Mouse (Mus musculus): ENCODE measurements around the gene Cd4. TPM values are rescaled to one million over a fixed set of nuclear protein-coding genes. Genes with fewer than 3 reads are reported as not detected.

Cd4 gene
- polyA plus RNA-seq, 1 experiment = not detected

- Histone ChIP-seq H3K36me3 (ENCODE audit: control insufficient read depth, insufficient read depth) (peaks cover 96% of the 10 kb centered on the region), H3K4me3 (ENCODE audit: insufficient read depth, poor library complexity, severe bottlenecking) (no peak overlapping the region), H3K27me3 (ENCODE audit: control insufficient read depth, insufficient read depth, insufficient read length) (no peaks in the 10 kb centered on the region), H3K79me2 (ENCODE audit: control insufficient read depth, insufficient read depth) (peaks cover 22% of the 10 kb centered on the region), H3ac (ENCODE audit: control insufficient read depth, insufficient read length, low read depth) (no peak overlapping the region), H3K79me3 (ENCODE audit: low read depth) (peaks cover 5% of the 10 kb centered on the region)
- TF ChIP-seq MYOD1 (IDR thresholded peaks at IDR 0.05; ENCODE audit: control insufficient read depth, insufficient read length, low read depth) = no peak
- TF ChIP-seq MAX (IDR thresholded peaks at IDR 0.05) = no peak
- TF ChIP-seq CEBPB (IDR thresholded peaks at IDR 0.05; ENCODE audit: low read depth) = no peak
- TF ChIP-seq FOSL1 (IDR thresholded peaks at IDR 0.05; ENCODE audit: insufficient read depth, low read length, poor library complexity, severe bottlenecking) = no peak
- no peak for TF ChIP-seq CTCF (IDR thresholded peaks at IDR 0.05; ENCODE audit: control insufficient read depth, insufficient read depth, insufficient read length)
- TF ChIP-seq MYOG (IDR thresholded peaks at IDR 0.05; ENCODE audit: control insufficient read depth, extremely low read depth, insufficient read length) = no peak
- TF ChIP-seq USF1 (IDR thresholded peaks at IDR 0.05; ENCODE audit: low read depth) = no peak
Observed at GRCm38 (mm10) chr6:124822049-124822448, 66.0 kb downstream of the Cd4 start.

- Histone ChIP-seq H3K27me3 (ENCODE audit: control insufficient read depth, insufficient read depth, insufficient read length) (no peaks in the 10 kb centered on the region), H3K79me2 (ENCODE audit: control insufficient read depth, insufficient read depth) (peaks cover 11% of the 10 kb centered on the region), H3K79me3 (ENCODE audit: low read depth) (peaks cover 2% of the 10 kb centered on the region), H3K36me3 (ENCODE audit: control insufficient read depth, insufficient read depth) (peaks cover 95% of the 10 kb centered on the region), H3ac (ENCODE audit: control insufficient read depth, insufficient read length, low read depth) (no peak overlapping the region), H3K4me3 (ENCODE audit: insufficient read depth, poor library complexity, severe bottlenecking) (no peak overlapping the region)
- TF ChIP-seq CTCF (IDR thresholded peaks at IDR 0.05; ENCODE audit: control insufficient read depth, insufficient read depth, insufficient read length) (no peak), MYOD1 (IDR thresholded peaks at IDR 0.05; ENCODE audit: control insufficient read depth, insufficient read length, low read depth) (no peak), MYOG (IDR thresholded peaks at IDR 0.05; ENCODE audit: control insufficient read depth, extremely low read depth, insufficient read length) (no peak), FOSL1 (IDR thresholded peaks at IDR 0.05; ENCODE audit: insufficient read depth, low read length, poor library complexity, severe bottlenecking) (no peak)
Observed at GRCm38 (mm10) chr6:124820891-124821290, 67.1 kb downstream of the Cd4 start.

- Histone ChIP-seq H3K27me3 (ENCODE audit: control insufficient read depth, insufficient read depth, insufficient read length) (no peaks in the 10 kb centered on the region), H3K79me2 (ENCODE audit: control insufficient read depth, insufficient read depth) (peaks cover 10% of the 10 kb centered on the region), H3ac (ENCODE audit: control insufficient read depth, insufficient read length, low read depth) (no peak overlapping the region), H3K4me3 (ENCODE audit: insufficient read depth, poor library complexity, severe bottlenecking) (no peak overlapping the region), H3K36me3 (ENCODE audit: control insufficient read depth, insufficient read depth) (peaks cover 77% of the 10 kb centered on the region), H3K79me3 (ENCODE audit: low read depth) (peaks cover 8% of the 10 kb centered on the region)
- TF ChIP-seq FOSL1 (IDR thresholded peaks at IDR 0.05; ENCODE audit: insufficient read depth, low read length, poor library complexity, severe bottlenecking) = no peak
- TF ChIP-seq MAX (IDR thresholded peaks at IDR 0.05) = no peak
- no peak for TF ChIP-seq CTCF (IDR thresholded peaks at IDR 0.05; ENCODE audit: control insufficient read depth, insufficient read depth, insufficient read length)
- no peak for TF ChIP-seq CEBPB (IDR thresholded peaks at IDR 0.05; ENCODE audit: low read depth)
- TF ChIP-seq USF1 (IDR thresholded peaks at IDR 0.05; ENCODE audit: low read depth) = no peak
- no peak for TF ChIP-seq MYOG (IDR thresholded peaks at IDR 0.05; ENCODE audit: control insufficient read depth, extremely low read depth, insufficient read length)
Observed at GRCm38 (mm10) chr6:124817971-124818370, 70.0 kb downstream of the Cd4 start.

- H3ac ChIP-seq (ENCODE audit: control insufficient read depth, insufficient read length, low read depth) = no peak overlapping the region
- peaks cover 12% of the 10 kb centered on the region for H3K79me3 ChIP-seq (ENCODE audit: low read depth)
- H3K27me3 ChIP-seq (ENCODE audit: control insufficient read depth, insufficient read depth, insufficient read length) = no peaks in the 10 kb centered on the region
- peaks cover 75% of the 10 kb centered on the region for H3K36me3 ChIP-seq (ENCODE audit: control insufficient read depth, insufficient read depth)
- H3K4me3 ChIP-seq (ENCODE audit: insufficient read depth, poor library complexity, severe bottlenecking) = no peak overlapping the region
- TF ChIP-seq USF1 (IDR thresholded peaks at IDR 0.05; ENCODE audit: low read depth) (no peak), MYOD1 (IDR thresholded peaks at IDR 0.05; ENCODE audit: control insufficient read depth, insufficient read length, low read depth) (no peak), FOSL1 (IDR thresholded peaks at IDR 0.05; ENCODE audit: insufficient read depth, low read length, poor library complexity, severe bottlenecking) (no peak), CTCF (IDR thresholded peaks at IDR 0.05; ENCODE audit: control insufficient read depth, insufficient read depth, insufficient read length) (no peak), CEBPB (IDR thresholded peaks at IDR 0.05; ENCODE audit: low read depth) (no peak), MYOG (IDR thresholded peaks at IDR 0.05; ENCODE audit: control insufficient read depth, extremely low read depth, insufficient read length) (no peak), MAX (IDR thresholded peaks at IDR 0.05) (no peak)
- H3K79me2 ChIP-seq (ENCODE audit: control insufficient read depth, insufficient read depth) = peaks cover 14% of the 10 kb centered on the region
Observed at GRCm38 (mm10) chr6:124817563-124817962, 70.5 kb downstream of the Cd4 start.

- H3K4me3 ChIP-seq (ENCODE audit: insufficient read depth, poor library complexity, severe bottlenecking) = no peak overlapping the region
- no peak for TF ChIP-seq CTCF (IDR thresholded peaks at IDR 0.05; ENCODE audit: control insufficient read depth, insufficient read depth, insufficient read length)
- TF ChIP-seq MAX (IDR thresholded peaks at IDR 0.05) = no peak
- no peak for TF ChIP-seq MYOG (IDR thresholded peaks at IDR 0.05; ENCODE audit: control insufficient read depth, extremely low read depth, insufficient read length)
- no peak for TF ChIP-seq USF1 (IDR thresholded peaks at IDR 0.05; ENCODE audit: low read depth)
- TF ChIP-seq MYOD1 (IDR thresholded peaks at IDR 0.05; ENCODE audit: control insufficient read depth, insufficient read length, low read depth) = no peak
- no peak for TF ChIP-seq FOSL1 (IDR thresholded peaks at IDR 0.05; ENCODE audit: insufficient read depth, low read length, poor library complexity, severe bottlenecking)
- TF ChIP-seq CEBPB (IDR thresholded peaks at IDR 0.05; ENCODE audit: low read depth) = no peak
- H3ac ChIP-seq (ENCODE audit: control insufficient read depth, insufficient read length, low read depth) = no peak overlapping the region
- H3K79me3 ChIP-seq (ENCODE audit: low read depth) = peaks cover 16% of the 10 kb centered on the region
- H3K79me2 ChIP-seq (ENCODE audit: control insufficient read depth, insufficient read depth) = peaks cover 19% of the 10 kb centered on the region
- no peaks in the 10 kb centered on the region for H3K27me3 ChIP-seq (ENCODE audit: control insufficient read depth, insufficient read depth, insufficient read length)
- peaks cover 75% of the 10 kb centered on the region for H3K36me3 ChIP-seq (ENCODE audit: control insufficient read depth, insufficient read depth)
Observed at GRCm38 (mm10) chr6:124817125-124817524, 70.9 kb downstream of the Cd4 start.

- H3K36me3 ChIP-seq (ENCODE audit: control insufficient read depth, insufficient read depth) = peaks cover 75% of the 10 kb centered on the region
- H3K4me3 ChIP-seq (ENCODE audit: insufficient read depth, poor library complexity, severe bottlenecking) = no peak overlapping the region
- peaks cover 24% of the 10 kb centered on the region for H3K79me2 ChIP-seq (ENCODE audit: control insufficient read depth, insufficient read depth)
- no peaks in the 10 kb centered on the region for H3K27me3 ChIP-seq (ENCODE audit: control insufficient read depth, insufficient read depth, insufficient read length)
- no peak overlapping the region for H3ac ChIP-seq (ENCODE audit: control insufficient read depth, insufficient read length, low read depth)
- TF ChIP-seq MAX (IDR thresholded peaks at IDR 0.05) (no peak), MYOG (IDR thresholded peaks at IDR 0.05; ENCODE audit: control insufficient read depth, extremely low read depth, insufficient read length) (no peak), USF1 (IDR thresholded peaks at IDR 0.05; ENCODE audit: low read depth) (no peak), MYOD1 (IDR thresholded peaks at IDR 0.05; ENCODE audit: control insufficient read depth, insufficient read length, low read depth) (no peak), CEBPB (IDR thresholded peaks at IDR 0.05; ENCODE audit: low read depth) (no peak), CTCF (IDR thresholded peaks at IDR 0.05; ENCODE audit: control insufficient read depth, insufficient read depth, insufficient read length) (no peak), FOSL1 (IDR thresholded peaks at IDR 0.05; ENCODE audit: insufficient read depth, low read length, poor library complexity, severe bottlenecking) (no peak)
- H3K79me3 ChIP-seq (ENCODE audit: low read depth) = peaks cover 21% of the 10 kb centered on the region
Observed at GRCm38 (mm10) chr6:124816611-124817010, 71.4 kb downstream of the Cd4 start.
